Mouse (Mus musculus) embryo, embryonic 10.5 days (tissue): ENCODE data around the gene Pawr.
"Not testable (repeated sequence)": the region's sequence is repeated elsewhere in the genome, so short reads cannot be mapped to it uniquely, and the experiment has no call there.

Experiments used
- DNase-seq: peaks from one replicate; pipeline ENCODE4 v3.0.0-alpha.2; 2015; ENCODE audit warnings: low spot score

The Pawr gene

GRCm38 (mm10) chr10:108314396-108314795 is 17.5 kb upstream of the Pawr start:
- no peak for DNase-seq

- DNase-seq: no peak
These were observed 16.7 kb upstream of the Pawr start for GRCm38 (mm10) chr10:108315236-108315635.

GRCm38 (mm10) chr10:108328356-108328755 is 3.6 kb upstream of the Pawr start:
- DNase-seq: no peak

- no peak for DNase-seq
These were observed 2.9 kb upstream of the Pawr start for GRCm38 (mm10) chr10:108328983-108329382.

- DNase-seq: no peak
These were observed 2.1 kb upstream of the Pawr start for GRCm38 (mm10) chr10:108329771-108330170.

GRCm38 (mm10) chr10:108330964-108331363 is 957 bp upstream of the Pawr start:
- peak; percentile 5 for DNase-seq

- peak; percentile 78 for DNase-seq
These were observed 935 bp downstream of the Pawr start for GRCm38 (mm10) chr10:108332571-108333541.

GRCm38 (mm10) chr10:108333642-108334041 is 1.7 kb downstream of the Pawr start:
- peak; percentile 59 for DNase-seq

GRCm38 (mm10) chr10:108334096-108334495 is 2.2 kb downstream of the Pawr start:
- DNase-seq: no peak

GRCm38 (mm10) chr10:108335736-108336292 is 3.9 kb downstream of the Pawr start:
- DNase-seq: no peak

- DNase-seq: no peak
These were observed 4.7 kb downstream of the Pawr start for GRCm38 (mm10) chr10:108336581-108336980.

GRCm38 (mm10) chr10:108338055-108338961 is 6.4 kb downstream of the Pawr start:
- peak; percentile 34 for DNase-seq

GRCm38 (mm10) chr10:108339118-108339517 is 7.2 kb downstream of the Pawr start:
- DNase-seq: no peak

GRCm38 (mm10) chr10:108339872-108340271 is 8.0 kb downstream of the Pawr start:
- no peak for DNase-seq

GRCm38 (mm10) chr10:108343734-108344133 is 11.8 kb downstream of the Pawr start:
- no peak for DNase-seq

- no peak for DNase-seq
These were observed 13.2 kb downstream of the Pawr start for GRCm38 (mm10) chr10:108345123-108345522.

GRCm38 (mm10) chr10:108346301-108346700 is 14.4 kb downstream of the Pawr start:
- DNase-seq: not testable (repeated sequence)

GRCm38 (mm10) chr10:108350125-108351070 is 18.5 kb downstream of the Pawr start:
- no peak for DNase-seq

GRCm38 (mm10) chr10:108352944-108353343 is 21.0 kb downstream of the Pawr start:
- DNase-seq: no peak

- peak; percentile 28 for DNase-seq
These were observed 22.9 kb downstream of the Pawr start for GRCm38 (mm10) chr10:108354726-108355391.

GRCm38 (mm10) chr10:108355392-108355775 is 23.5 kb downstream of the Pawr start:
- no peak for DNase-seq
